Mouse (Mus musculus) MEL (cell line): ENCODE measurements around the gene Actr8. TPM values are rescaled to one million over a fixed set of nuclear protein-coding genes. Genes with fewer than 3 reads are reported as not detected.

Experiments
- DNase-seq: peaks from one replicate; pipeline ENCODE4 v3.0.0; 2011; ENCODE audit warnings: low read depth, low spot score
- H3K27ac ChIP-seq: 2 replicates; pipeline ENCODE4 v1.5.1; 2012; ENCODE audit warnings: low read depth, mild to moderate bottlenecking, control low read depth, low read length, moderate library complexity; ENCODE audit not compliant: control insufficient read depth
- H3K27me3 ChIP-seq, 2 experiments: fragments of 150-350 bp in 1 of 2; sonication (generic) in 1 of 2; 2 replicates each; pipeline ENCODE4 v1.6.1; 2012; ENCODE audit warnings: low read length in 2 of 2, mild to moderate bottlenecking in 2 of 2, improper control_type of control experiment in 1 of 2, moderate library complexity in 1 of 2; ENCODE audit not compliant: insufficient read depth in 2 of 2, control insufficient read depth in 1 of 2
- H3K36me3 ChIP-seq, 2 experiments: 2 replicates each; pipeline ENCODE4 v1.6.1; 2012 to 2014; ENCODE audit warnings: low read length in 2 of 2, improper control_type of control experiment in 1 of 2, inconsistent platforms in 1 of 2, mild to moderate bottlenecking in 1 of 2; ENCODE audit not compliant: insufficient read depth in 2 of 2, control insufficient read depth in 1 of 2
- H3K4me1 ChIP-seq, 2 experiments: fragments of 150-350 bp in 1 of 2; sonication (generic) in 1 of 2; 2 replicates each; pipeline ENCODE4 v1.6.1; 2012; ENCODE audit warnings: low read length in 2 of 2, improper control_type of control experiment in 1 of 2, mild to moderate bottlenecking in 1 of 2; ENCODE audit not compliant: insufficient read depth in 2 of 2, control insufficient read depth in 1 of 2
- H3K4me3 ChIP-seq, 2 experiments: fragments of 150-350 bp in 1 of 2; sonication (generic) in 1 of 2; 2 replicates each; pipeline ENCODE4 v1.5.1; 2012; ENCODE audit warnings: low read depth in 2 of 2, low read length in 2 of 2, mild to moderate bottlenecking in 2 of 2, moderate library complexity in 2 of 2, control low read depth in 1 of 2, improper control_type of control experiment in 1 of 2; ENCODE audit not compliant: control insufficient read depth in 1 of 2, insufficient read depth in 1 of 2
- H3K79me2 ChIP-seq: 2 replicates; pipeline ENCODE4 v1.6.1; 2012; ENCODE audit warnings: mild to moderate bottlenecking, low read length, moderate library complexity; ENCODE audit not compliant: control insufficient read depth, poor library complexity, insufficient read depth
- H3K9ac ChIP-seq: 2 replicates; pipeline ENCODE4 v1.6.1; 2012; ENCODE audit warnings: low read depth, mild to moderate bottlenecking, control low read depth, low read length, moderate library complexity; ENCODE audit not compliant: control insufficient read depth, poor library complexity, severe bottlenecking
- H3K9me3 ChIP-seq: fragments of 150-350 bp; sonication (generic); replicated peaks from 2 replicates; pipeline ENCODE4 v1.6.1; 2012; ENCODE audit warnings: mild to moderate bottlenecking, low read length, improper control_type of control experiment, moderate library complexity; ENCODE audit not compliant: insufficient read depth
- BHLHE40 ChIP-seq: IDR thresholded peaks from 2 replicates; pipeline ENCODE4 v1.6.1; 2012; ENCODE audit warnings: low read depth, mild to moderate bottlenecking, inconsistent platforms, low read length, improper control_type of control experiment, borderline replicate concordance
- CHD2 ChIP-seq: IDR thresholded peaks from 2 replicates; pipeline ENCODE4 v1.6.1; 2011; ENCODE audit warnings: low read length, improper control_type of control experiment
- CTCF ChIP-seq, 3 experiments: IDR thresholded peaks in 2 of 3; conservative IDR thresholded peaks in 1 of 3; 2 replicates each; pipeline ENCODE4 v1.5.1; 2011 to 2012; ENCODE audit warnings: low read length in 3 of 3, low read depth in 2 of 3, mild to moderate bottlenecking in 2 of 3, improper control_type of control experiment in 1 of 3, inconsistent platforms in 1 of 3, mixed read lengths in 1 of 3, moderate library complexity in 1 of 3; ENCODE audit not compliant: control insufficient read depth in 1 of 3, insufficient read depth in 1 of 3, poor library complexity in 1 of 3, severe bottlenecking in 1 of 3
- E2F4 ChIP-seq: IDR thresholded peaks from 2 replicates; pipeline ENCODE4 v1.6.1; 2011; ENCODE audit warnings: low read depth, low read length, improper control_type of control experiment, borderline replicate concordance
- ELF1 ChIP-seq: IDR thresholded peaks from 2 replicates; pipeline ENCODE4 v1.6.1; 2014; ENCODE audit warnings: low read depth, mild to moderate bottlenecking, inconsistent platforms, low read length, improper control_type of control experiment, moderate library complexity
- EP300 ChIP-seq, 2 experiments: IDR thresholded peaks; 2 replicates each; pipeline ENCODE4 v1.6.1; 2011; ENCODE audit warnings: improper control_type of control experiment in 2 of 2, low read length in 2 of 2, low read depth in 1 of 2, mild to moderate bottlenecking in 1 of 2
- ETS1 ChIP-seq: IDR thresholded peaks from 2 replicates; pipeline ENCODE4 v1.6.1; 2012; ENCODE audit warnings: low read depth, mild to moderate bottlenecking, inconsistent platforms, low read length, improper control_type of control experiment, moderate library complexity
- GABPA ChIP-seq: IDR thresholded peaks from 2 replicates; pipeline ENCODE4 v1.6.1; 2012; ENCODE audit warnings: low read depth, mild to moderate bottlenecking, inconsistent platforms, low read length, improper control_type of control experiment, moderate library complexity
- GATA1 ChIP-seq: IDR thresholded peaks from 2 replicates; pipeline ENCODE4 v1.6.1; 2011; ENCODE audit warnings: low read depth, low read length, improper control_type of control experiment
- HCFC1 ChIP-seq: IDR thresholded peaks from 2 replicates; pipeline ENCODE4 v1.6.1; 2012; ENCODE audit warnings: low read depth, mild to moderate bottlenecking, inconsistent platforms, low read length, improper control_type of control experiment, moderate library complexity
- JUND ChIP-seq: IDR thresholded peaks from 2 replicates; pipeline ENCODE4 v1.6.1; 2011; ENCODE audit warnings: low read depth, mild to moderate bottlenecking, improper control_type of control experiment, low read length
- KAT2A ChIP-seq: conservative IDR thresholded peaks from 2 replicates; pipeline ENCODE4 v1.6.1; 2012; ENCODE audit warnings: low read depth, low read length, improper control_type of control experiment, inconsistent platforms
- MAX ChIP-seq: IDR thresholded peaks from 2 replicates; pipeline ENCODE4 v1.6.1; 2011; ENCODE audit warnings: low read length, improper control_type of control experiment
- MAZ ChIP-seq: IDR thresholded peaks from 2 replicates; pipeline ENCODE4 v1.6.1; 2012; ENCODE audit warnings: low read depth, mild to moderate bottlenecking, inconsistent platforms, low read length, improper control_type of control experiment
- MEF2A ChIP-seq: IDR thresholded peaks from 2 replicates; pipeline ENCODE4 v1.6.1; 2014; ENCODE audit warnings: low read depth, mild to moderate bottlenecking, inconsistent platforms, low read length, improper control_type of control experiment; ENCODE audit not compliant: poor library complexity, insufficient replicate concordance, severe bottlenecking; ENCODE audit errors: extremely low read depth
- MXI1 ChIP-seq: IDR thresholded peaks from 2 replicates; pipeline ENCODE4 v1.6.1; 2011; ENCODE audit warnings: mild to moderate bottlenecking, low read depth, low read length, improper control_type of control experiment
- MYB ChIP-seq: IDR thresholded peaks from 2 replicates; pipeline ENCODE4 v1.6.1; 2011; ENCODE audit warnings: mild to moderate bottlenecking, low read depth, low read length, improper control_type of control experiment
- MYC ChIP-seq: IDR thresholded peaks from 2 replicates; pipeline ENCODE4 v1.6.1; 2011; ENCODE audit warnings: low read depth, mild to moderate bottlenecking, low read length, improper control_type of control experiment, moderate library complexity
- NELFE ChIP-seq: IDR thresholded peaks from 2 replicates; pipeline ENCODE4 v1.6.1; 2011; ENCODE audit warnings: low read depth, low read length, improper control_type of control experiment
- NRF1 ChIP-seq: IDR thresholded peaks from 2 replicates; pipeline ENCODE4 v1.6.1; 2014; ENCODE audit warnings: low read depth, mild to moderate bottlenecking, inconsistent platforms, low read length, improper control_type of control experiment, moderate library complexity; ENCODE audit not compliant: poor library complexity, insufficient read depth, severe bottlenecking
- POLR2A ChIP-seq, 2 experiments: IDR thresholded peaks; 2 replicates each; pipeline ENCODE4 v1.6.1; 2011 to 2012; ENCODE audit warnings: low read length in 2 of 2, mild to moderate bottlenecking in 2 of 2, control low read depth in 1 of 2, improper control_type of control experiment in 1 of 2, low read depth in 1 of 2, moderate library complexity in 1 of 2; ENCODE audit not compliant: control insufficient read depth in 1 of 2, insufficient read depth in 1 of 2, poor library complexity in 1 of 2
- POLR2AphosphoS2 ChIP-seq: IDR thresholded peaks from 2 replicates; pipeline ENCODE4 v1.6.1; 2011; ENCODE audit warnings: low read length, improper control_type of control experiment
- POLR2AphosphoS5 ChIP-seq: IDR thresholded peaks from 2 replicates; pipeline ENCODE4 v1.6.1; 2012; ENCODE audit warnings: low read depth, borderline replicate concordance, mild to moderate bottlenecking, inconsistent platforms, low read length, moderate library complexity, mixed read lengths
- RAD21 ChIP-seq: IDR thresholded peaks from 2 replicates; pipeline ENCODE4 v1.6.1; 2011; ENCODE audit warnings: mild to moderate bottlenecking, low read depth, low read length, improper control_type of control experiment
- RCOR1 ChIP-seq: IDR thresholded peaks from 2 replicates; pipeline ENCODE4 v1.6.1; 2012; ENCODE audit warnings: low read depth, mild to moderate bottlenecking, inconsistent platforms, low read length, improper control_type of control experiment
- SMC3 ChIP-seq: IDR thresholded peaks from 2 replicates; pipeline ENCODE4 v1.6.1; 2011; ENCODE audit warnings: low read depth, low read length, improper control_type of control experiment
- TBP ChIP-seq: IDR thresholded peaks from 2 replicates; pipeline ENCODE4 v1.8.0; 2011; ENCODE audit warnings: low read depth, low read length, improper control_type of control experiment
- TCF12 ChIP-seq: IDR thresholded peaks from 2 replicates; pipeline ENCODE4 v1.6.1; 2014; ENCODE audit warnings: low read depth, mild to moderate bottlenecking, inconsistent platforms, low read length, improper control_type of control experiment, moderate library complexity
- USF1 ChIP-seq: IDR thresholded peaks from 2 replicates; pipeline ENCODE4 v1.6.1; 2014; ENCODE audit warnings: low read depth, mild to moderate bottlenecking, inconsistent platforms, low read length, improper control_type of control experiment, moderate library complexity
- USF2 ChIP-seq, 2 experiments: IDR thresholded peaks; 2 replicates each; pipeline ENCODE4 v1.6.1; 2011 to 2012; ENCODE audit warnings: improper control_type of control experiment in 2 of 2, low read length in 2 of 2, borderline replicate concordance in 1 of 2, inconsistent platforms in 1 of 2, low read depth in 1 of 2, mild to moderate bottlenecking in 1 of 2; ENCODE audit not compliant: insufficient read depth in 1 of 2
- ZC3H11A ChIP-seq: IDR thresholded peaks from 2 replicates; pipeline ENCODE4 v1.6.1; 2012; ENCODE audit warnings: low read depth, mild to moderate bottlenecking, inconsistent platforms, low read length, improper control_type of control experiment
- ZKSCAN1 ChIP-seq: IDR thresholded peaks from 2 replicates; pipeline ENCODE4 v1.6.1; 2012; ENCODE audit warnings: low read depth, mild to moderate bottlenecking, inconsistent platforms, low read length, improper control_type of control experiment, moderate library complexity
- ZNF384 ChIP-seq: IDR thresholded peaks from 2 replicates; pipeline ENCODE4 v1.6.1; 2012; ENCODE audit warnings: low read depth, mild to moderate bottlenecking, inconsistent platforms, low read length, improper control_type of control experiment
- polyA plus RNA-seq, 2 experiments: library from polyadenylated mRNA; stranded (reverse) in 1 of 2; unstranded in 1 of 2; fragments of >175 nt in 1 of 2; fragments of >200 nt in 1 of 2; gene quantifications; 2 replicates each; pipeline versions ENCODE4 v1.2.1 to v1.2.4; 2012; ENCODE audit warnings: low replicate concordance in 2 of 2, low read depth in 1 of 2; ENCODE audit not compliant: insufficient read length in 2 of 2, insufficient read depth in 1 of 2, missing spikeins in 1 of 2
- total RNA-seq: library from RNA; depleted of rRNA; stranded (reverse); fragments of 300-350 nt; gene quantifications from 2 replicates; pipeline ENCODE4 v1.2.3, GENCODE M21; 2012; rRNA removed

The Actr8 gene
- 34.7 and 36.4 TPM in 2 replicates for total RNA-seq
- polyA plus RNA-seq = 10 to 100 TPM in 1 of 2 experiments, not detected in 1; 31.0 TPM

DNA sequence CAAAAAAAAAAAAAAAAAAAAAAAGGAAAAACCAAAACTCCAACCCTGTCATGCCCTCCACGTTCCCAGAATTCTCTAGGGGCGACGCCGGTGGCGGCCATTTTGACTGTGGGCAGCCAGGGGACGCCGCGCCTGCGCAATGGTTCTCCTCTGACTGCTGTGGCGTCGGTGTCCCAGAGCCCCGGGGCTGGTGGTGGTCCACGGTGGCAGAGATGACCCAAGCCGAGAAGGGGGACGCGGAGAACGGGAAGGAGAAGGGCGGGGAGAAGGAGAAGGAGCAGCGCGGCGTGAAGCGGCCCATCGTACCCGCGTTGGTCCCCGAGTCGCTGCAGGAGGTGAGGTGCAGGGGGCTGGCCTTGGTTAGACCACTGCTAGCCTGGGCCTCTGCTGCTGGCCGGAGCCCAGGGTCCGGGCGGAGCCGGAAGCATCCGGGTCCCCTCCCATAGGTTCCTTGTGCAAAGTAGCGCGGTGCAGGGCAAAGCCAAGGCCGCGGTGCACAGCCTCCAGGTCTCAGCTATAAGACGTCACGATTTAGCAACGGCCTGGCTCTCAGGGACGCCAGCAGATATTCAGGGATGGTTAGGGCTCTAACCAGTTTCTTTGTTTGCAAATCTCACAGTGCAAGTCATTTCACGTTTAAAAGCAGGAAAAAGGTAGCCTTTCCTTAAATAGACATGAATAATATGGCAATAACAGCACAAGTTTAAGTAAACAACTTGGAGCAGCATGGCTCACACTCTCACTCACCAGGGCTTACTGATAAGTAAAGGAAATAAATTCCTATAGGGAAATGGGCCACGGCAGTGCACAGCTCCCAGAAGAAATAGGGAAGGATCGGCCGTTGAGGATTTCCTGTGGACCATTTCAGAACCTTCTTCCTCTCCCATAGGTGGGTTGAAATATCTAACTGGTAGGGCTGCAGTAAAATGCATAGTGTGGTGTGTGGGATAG is at the start of gene Actr8:
Gene Actr8, plus strand, starts transcription at position 84 of the 951 bp plus-strand sequence.
- Histone ChIP-seq H3K36me3 (peaks cover 6 to 8% of the 10 kb centered on the region in 2 experiments), H3K9ac (peak within 1 kb of the TSS; percentile 100), H3K4me3 (peak within 1 kb of the TSS; percentile 75 to 100), H3K27ac (peak within 1 kb of the TSS; percentile 96), H3K9me3 (no peaks in the 10 kb centered on the region), H3K27me3 (no peaks in the 10 kb centered on the region), H3K79me2 (peaks cover 19% of the 10 kb centered on the region), H3K4me1 (peaks cover 0 to 17% of the 10 kb centered on the region in 2 experiments; a peak in 1 of 4 replicates)
- peak; percentile 92 for DNase-seq
- TF ChIP-seq GATA1 (0 out of 2 replicates have a peak, but pooled peaks have one; percentile 5), MEF2A (no peak), BHLHE40 (no peak), MYB (peak; percentile 82), JUND (no peak; the same call in 1 of the 2 replicates), CHD2 (no peak), ZKSCAN1 (0 out of 2 replicates have a peak, but pooled peaks have one; percentile 21), ZC3H11A (peak; percentile 14; the same call in 1 of the 2 replicates), NRF1 (peak; percentile 87), USF1 (0 out of 2 replicates have a peak, but pooled peaks have one; percentile 19), ZNF384 (peak; percentile 98), CTCF (IDR thresholded peaks at IDR 0.05 in 2 of 3, conservative IDR thresholded peaks at IDR 0.05 in 1 of 3; ENCODE audit: control insufficient read depth in 1 of 3, insufficient read depth in 1 of 3, low read depth in 2 of 3, low read length in 3 of 3, poor library complexity in 1 of 3, severe bottlenecking in 1 of 3) (no peak), HCFC1 (peak; percentile 92), MAZ (no peak; the same call in 1 of the 2 replicates), ELF1 (peak; percentile 70), POLR2AphosphoS2 (no peak), RAD21 (no peak), MAX (peak; percentile 72; the same call in 1 of the 2 replicates), SMC3 (no peak), GABPA (0 out of 2 replicates have a peak, but pooled peaks have one; percentile 41), POLR2AphosphoS5 (no peak), RCOR1 (peak; percentile 32; the same call in 1 of the 2 replicates), E2F4 (0 out of 2 replicates have a peak, but pooled peaks have one; percentile 51), KAT2A (peak; percentile 82), TBP (peak; percentile 23), MYC (peak; percentile 75), POLR2A (IDR thresholded peaks at IDR 0.05; ENCODE audit: control insufficient read depth in 1 of 2, insufficient read depth in 1 of 2, low read depth in 1 of 2, low read length in 2 of 2, poor library complexity in 1 of 2) (peak; percentile 78 to 87; a peak in 3 of 4 replicates), MXI1 (peak; percentile 61), ETS1 (0 out of 2 replicates have a peak, but pooled peaks have one; percentile 34), TCF12 (no peak), USF2 (IDR thresholded peaks at IDR 0.05; ENCODE audit: borderline replicate concordance in 1 of 2, insufficient read depth in 1 of 2, low read depth in 1 of 2, low read length in 2 of 2) (0 out of 4 replicates have a peak, but pooled peaks of 1 of the 2 experiments have one; percentile 11), NELFE (peak; percentile 63), EP300 (IDR thresholded peaks at IDR 0.05; ENCODE audit: low read depth in 1 of 2, low read length in 2 of 2) (peak; percentile 40 to 44; a peak in 2 of 4 replicates)
